7 mouse cellular contexts compared by ENCODE assay signal in genomic region chr11:103332890-103333651, GRCm38 (mm10). TPM values are rescaled to one million over a fixed set of nuclear protein-coding genes. Genes with fewer than 3 reads are reported as not detected.
A peak's percentile ranks its signal among the peaks of the same experiment; 100 is the strongest.
DNase-seq lines count a peak whose midpoint lies in the region; ATAC-seq lines count a peak whose summit lies in the region.

No protein-coding gene starts in this region.

- H3K27me3 ChIP-seq in hindbrain, embryonic 14.5 days (ENCODE audit: control insufficient read depth, insufficient read depth, low read length) = peaks cover 21% of the 10 kb centered on the region
- peaks cover 44% of the 10 kb centered on the region for H3K27me3 ChIP-seq in neural tube, embryonic 13.5 days

- H3K27ac ChIP-seq in hindbrain, embryonic 14.5 days = no peak overlapping the region
- H3K27ac ChIP-seq in neural tube, embryonic 13.5 days (replicated peaks) = no peak overlapping the region

- peak; percentile 22; the same call in 1 of the 2 replicates for ATAC-seq in hindbrain, embryonic 14.5 days (ENCODE audit: low FRiP score)
- peak; percentile 56 for ATAC-seq in neural tube, embryonic 13.5 days (ENCODE audit: low read depth)

- DNase-seq in layer of hippocampus, adult 9-11 months = peak; percentile 40
- no peak for DNase-seq in layer of hippocampus, adult 11-12 months (ENCODE audit: low spot score)
- DNase-seq in cerebellum, postnatal 10 days = peak; percentile 62 to 68
- no peak for DNase-seq in hindbrain, embryonic 14.5 days (ENCODE audit: low spot score)
- no peak for DNase-seq in right cerebral cortex, postnatal 4 days
- DNase-seq in adrenal gland, postnatal 14 days = no peak

- no peaks in the 10 kb centered on the region for H3K4me1 ChIP-seq in hindbrain, embryonic 14.5 days (replicated peaks; ENCODE audit: control insufficient read depth, insufficient read depth, low read length)
- H3K4me1 ChIP-seq in neural tube, embryonic 13.5 days (replicated peaks) = peaks cover 26% of the 10 kb centered on the region

- no peaks in the 10 kb centered on the region for H3K36me3 ChIP-seq in hindbrain, embryonic 14.5 days (replicated peaks; ENCODE audit: control insufficient read depth, insufficient read depth)
- H3K36me3 ChIP-seq in neural tube, embryonic 13.5 days = no peaks in the 10 kb centered on the region

- H3K9me3 ChIP-seq in hindbrain, embryonic 14.5 days (ENCODE audit: control insufficient read depth, low read length) = no peaks in the 10 kb centered on the region
- no peaks in the 10 kb centered on the region for H3K9me3 ChIP-seq in neural tube, embryonic 13.5 days

- peak overlapping the region; percentile 37 for H3K9ac ChIP-seq in hindbrain, embryonic 14.5 days
- H3K9ac ChIP-seq in neural tube, embryonic 13.5 days = peak overlapping the region; percentile 55

- 24% methylated on average over 34 of the region's 34 CpGs for WGBS in hindbrain, embryonic 14.5 days
- WGBS in neural tube, embryonic 13.5 days = 24% methylated on average over 34 of the region's 34 CpGs

- H3K4me3 ChIP-seq in hindbrain, embryonic 14.5 days (replicated peaks; ENCODE audit: low read length) = peak overlapping the region; percentile 24
- H3K4me3 ChIP-seq in neural tube, embryonic 13.5 days = peak overlapping the region; percentile 33

- H3K4me2 ChIP-seq in hindbrain, embryonic 14.5 days (replicated peaks) = peak overlapping the region; percentile 51
- H3K4me2 ChIP-seq in neural tube, embryonic 13.5 days = peak overlapping the region; percentile 58

RNA-seq across cellular contexts. Expression of gene Arhgap27, which starts 30.4 kb away (rescaled TPM):
- 3.9 and 5.4 TPM in 2 replicates for polyA plus RNA-seq in hindbrain, embryonic 14.5 days (2014; fragmentation: Nextera tagmentation; extraction: Ambion mirVana)
- 4.4 and 4.8 TPM in 2 replicates for polyA plus RNA-seq in neural tube, embryonic 13.5 days (2015; fragmentation: Nextera tagmentation; extraction: Ambion mirVana)
- 19.3 and 31.5 TPM in 2 replicates for total RNA-seq in adrenal gland, postnatal 14 days (2021)

Comparison
In these comparisons a context has a peak if more than half of its experiments do, and no peak if none do; other contexts are left out.
1. DNase-seq: peak in layer of hippocampus, adult 9-11 months (single experiment) and cerebellum, postnatal 10 days (2 of 2); none in layer of hippocampus, adult 11-12 months (single experiment), hindbrain, embryonic 14.5 days (single experiment), right cerebral cortex, postnatal 4 days (single experiment) and adrenal gland, postnatal 14 days (single experiment).